Mouse (Mus musculus) brain, embryonic 14.5 days (tissue): ENCODE measurements at regions not wholly inside any gene's neighbourhood (a gene's known extent, or its start where the extent isn't known, plus 50 kb on each side); places are given as distances from the start of the nearest gene placed in this dataset.

ENCODE experiments used
- CTCF ChIP-seq: fragments of 200-500 bp; IDR thresholded peaks from 2 replicates; pipeline ENCODE4 v1.5.1; 2012; ENCODE audit warnings: inconsistent platforms, mild to moderate bottlenecking, moderate library complexity, borderline replicate concordance; ENCODE audit not compliant: insufficient read depth, insufficient read length; ENCODE audit errors: extremely low read depth
- POLR2A ChIP-seq: fragments of 200-500 bp; IDR thresholded peaks from 2 replicates; pipeline ENCODE4 v1.6.1; 2012; ENCODE audit warnings: mild to moderate bottlenecking, inconsistent platforms, borderline replicate concordance; ENCODE audit not compliant: poor library complexity, insufficient read depth, insufficient read length, severe bottlenecking; ENCODE audit errors: extremely low read depth

GRCm38 (mm10) chr7:117759506-117759905 lies 356.5 kb downstream of the Rps15a start:
- TF ChIP-seq POLR2A (no peak), CTCF (no peak)
